Mouse (Mus musculus) heart, postnatal 0 days (tissue): ENCODE measurements around the gene Icam5. TPM values are rescaled to one million over a fixed set of nuclear protein-coding genes. Genes with fewer than 3 reads are reported as not detected.

ENCODE experiments used
- ATAC-seq: fragments of 200-750 bp; cut with Nextera tagmentation; 2 replicates; pipeline ENCODE4 v1.8.0; 2017; ENCODE audit warnings: low read depth, moderate number of reproducible peaks, moderate library complexity; ENCODE audit not compliant: insufficient read depth
- DNase-seq: peaks from one replicate; pipeline ENCODE4 v3.0.0-alpha.2; 2016; ENCODE audit warnings: low spot score
- H3K27ac ChIP-seq: fragments of 300-500 bp; sonication (generic); 2 replicates; pipeline ENCODE4 v1.5.1; 2014; ENCODE audit warnings: low read depth, mild to moderate bottlenecking
- H3K27me3 ChIP-seq: fragments of 300-500 bp; sonication (generic); 2 replicates; pipeline ENCODE4 v1.6.1; 2014; ENCODE audit warnings: low read length, mixed read lengths; ENCODE audit not compliant: control insufficient read depth, insufficient read depth
- H3K36me3 ChIP-seq: fragments of 300-500 bp; sonication (generic); replicated peaks from 2 replicates; pipeline ENCODE4 v1.6.1; 2014; ENCODE audit warnings: low read length, mixed read lengths; ENCODE audit not compliant: control insufficient read depth, insufficient read depth
- H3K4me1 ChIP-seq: fragments of 300-500 bp; sonication (generic); 2 replicates; pipeline ENCODE4 v1.6.1; 2014; ENCODE audit warnings: antibody characterized with exemption; ENCODE audit not compliant: control insufficient read depth, insufficient read depth
- H3K4me2 ChIP-seq: fragments of 300-500 bp; sonication (generic); 2 replicates; pipeline ENCODE4 v1.6.1; 2014; ENCODE audit warnings: low read depth, mild to moderate bottlenecking, low read length, moderate library complexity
- H3K4me3 ChIP-seq: fragments of 300-500 bp; sonication (generic); 2 replicates; pipeline ENCODE4 v1.5.1; 2014; ENCODE audit warnings: low read depth, low read length
- H3K9ac ChIP-seq: fragments of 300-500 bp; sonication (generic); replicated peaks from 2 replicates; pipeline ENCODE4 v1.6.1; 2014; ENCODE audit warnings: low read depth, low read length, mixed read lengths
- H3K9me3 ChIP-seq: fragments of 300-500 bp; sonication (generic); replicated peaks from 2 replicates; pipeline ENCODE4 v1.6.1; 2016; ENCODE audit warnings: low read length; ENCODE audit not compliant: control insufficient read depth
- CTCF ChIP-seq: IDR thresholded peaks from 2 replicates; pipeline ENCODE4 v1.5.1; 2016; ENCODE audit warnings: antibody characterized with exemption, control low read depth, low read depth
- EP300 ChIP-seq: IDR thresholded peaks from 2 replicates; pipeline ENCODE4 v1.6.1; 2016; ENCODE audit warnings: antibody characterized with exemption, low read depth
- WGBS: fragments of 180-500 bp; shearing (Covaris S2); extraction: QIAGEN DNeasy Blood & Tissue Kit; methylation state at CpG from one replicate; pipeline ENCODE4 v1.1.7; 2014; 5-methylcytosine and 5-hydroxymethylcytosine counted together
- polyA plus RNA-seq: library from polyadenylated mRNA; unstranded; fragments of >200 nt; fragmentation: Nextera tagmentation; extraction: Ambion mirVana; gene quantifications from 2 replicates; pipeline ENCODE4 v1.2.1, GENCODE M21; 2015
- total RNA-seq: library from RNA; depleted of rRNA; stranded (reverse); fragments of >200 nt; gene quantifications from 2 replicates; pipeline ENCODE4 v1.2.3, GENCODE M21; 2014; ENCODE audit warnings: low replicate concordance

Gene Icam5
- total and polyA plus RNA-seq, 2 experiments from 2014 or later = 0.04 TPM; not detected in 1

DNA sequence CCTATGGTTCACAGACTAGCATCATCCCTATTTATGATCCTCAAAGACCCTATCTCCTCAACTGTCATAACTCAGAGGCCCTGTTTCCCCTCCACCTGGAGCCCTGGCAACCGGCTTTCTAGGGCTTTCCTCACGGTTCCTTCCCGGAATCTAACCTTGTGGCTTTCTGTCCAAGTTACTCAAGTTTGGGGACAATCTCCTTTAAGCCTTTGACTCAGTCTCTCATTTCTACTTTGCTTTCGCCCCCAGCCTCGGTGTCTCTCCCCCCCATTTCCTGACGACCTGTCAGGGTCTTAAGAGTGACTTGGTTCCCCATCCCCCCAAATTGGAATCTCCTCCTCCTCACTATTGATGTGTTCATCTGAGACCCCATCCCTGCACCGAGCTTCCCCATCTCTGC is 618 bp downstream of the Icam5 start:
- Histone ChIP-seq H3K4me3 (peak overlapping the region; percentile 54), H3K4me2 (peak overlapping the region; percentile 84), H3K4me1 (peaks cover 49% of the 10 kb centered on the region), H3K9ac (no peak overlapping the region), H3K27ac (no peak overlapping the region), H3K9me3 (no peaks in the 10 kb centered on the region), H3K27me3 (peaks cover 64% of the 10 kb centered on the region), H3K36me3 (0 out of 2 replicates have a peak, but pooled peaks cover 5% of the 10 kb centered on the region)
- DNase-seq (no peak), ATAC-seq (no peak)
- 5% methylated on average over 7 of the region's 7 CpGs for WGBS
- TF ChIP-seq CTCF = no peak
- no peak for TF ChIP-seq EP300

DNA sequence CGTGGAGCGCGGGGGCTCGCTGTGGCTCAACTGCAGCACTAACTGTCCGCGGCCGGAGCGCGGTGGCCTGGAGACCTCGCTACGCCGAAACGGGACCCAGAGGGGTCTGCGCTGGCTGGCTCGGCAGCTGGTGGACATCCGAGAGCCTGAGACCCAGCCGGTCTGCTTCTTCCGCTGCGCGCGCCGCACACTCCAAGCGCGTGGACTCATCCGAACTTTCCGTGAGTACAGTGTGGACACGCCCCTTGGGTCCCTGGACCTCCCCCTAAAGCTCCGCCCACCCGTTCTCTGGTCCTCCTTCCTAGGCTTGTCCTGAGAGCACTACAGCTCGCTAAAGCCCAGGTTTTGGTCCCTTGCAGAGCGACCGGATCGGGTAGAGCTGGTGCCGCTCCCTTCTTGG is 1.3 kb downstream of the Icam5 start:
- no peak for TF ChIP-seq CTCF
- no peak for TF ChIP-seq EP300
- Histone ChIP-seq H3K9ac (peak overlapping the region; percentile 1; the same call in 1 of the 2 replicates), H3K4me3 (peak overlapping the region; percentile 48), H3K36me3 (no peaks in the 10 kb centered on the region), H3K9me3 (no peaks in the 10 kb centered on the region), H3K4me2 (peak overlapping the region; percentile 84), H3K27me3 (peaks cover 67% of the 10 kb centered on the region), H3K27ac (no peak overlapping the region), H3K4me1 (peaks cover 54% of the 10 kb centered on the region)
- WGBS = under 1% methylated on average over 34 of the region's 34 CpGs
- DNase-seq (peak; percentile 81), ATAC-seq (peak; percentile 38)

DNA sequence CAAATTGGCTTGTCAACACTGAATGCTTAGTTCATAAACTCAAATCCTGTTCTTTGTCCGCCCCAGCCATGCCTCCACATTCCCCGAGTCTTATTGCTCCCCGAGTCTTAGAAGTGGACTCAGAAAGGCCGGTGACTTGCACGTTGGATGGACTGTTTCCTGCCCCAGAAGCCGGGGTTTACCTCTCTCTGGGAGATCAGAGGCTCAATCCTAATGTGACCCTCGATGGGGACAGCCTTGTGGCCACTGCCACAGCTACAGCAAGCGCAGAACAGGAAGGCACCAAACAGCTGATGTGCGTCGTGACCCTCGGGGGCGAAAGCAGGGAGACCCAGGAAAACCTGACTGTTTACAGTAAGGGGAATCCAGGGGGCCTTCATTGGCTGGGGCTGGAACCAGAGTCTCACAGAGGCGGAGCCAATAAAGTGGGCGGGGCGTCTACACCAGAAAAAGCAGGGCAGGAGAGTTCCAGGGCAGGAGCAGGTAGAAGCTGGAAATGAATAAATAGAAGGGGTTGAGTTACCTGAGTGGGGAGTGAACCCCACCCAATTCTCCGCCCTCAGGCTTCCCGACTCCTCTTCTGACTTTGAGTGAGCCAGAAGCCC is 2.7 kb downstream of the Icam5 start:
- H3K27me3 ChIP-seq = peaks cover 76% of the 10 kb centered on the region
- no peaks in the 10 kb centered on the region for H3K36me3 ChIP-seq
- H3K4me1 ChIP-seq = peaks cover 46% of the 10 kb centered on the region
- no peak for TF ChIP-seq EP300
- no peak for TF ChIP-seq CTCF
- no peak overlapping the region for H3K27ac ChIP-seq
- 9% methylated on average over 17 of the region's 17 CpGs for WGBS
- no peaks in the 10 kb centered on the region for H3K9me3 ChIP-seq
- ATAC-seq = no peak
- no peak overlapping the region for H3K4me3 ChIP-seq
- no peak overlapping the region for H3K4me2 ChIP-seq
- H3K9ac ChIP-seq = no peak overlapping the region
- no peak for DNase-seq

DNA sequence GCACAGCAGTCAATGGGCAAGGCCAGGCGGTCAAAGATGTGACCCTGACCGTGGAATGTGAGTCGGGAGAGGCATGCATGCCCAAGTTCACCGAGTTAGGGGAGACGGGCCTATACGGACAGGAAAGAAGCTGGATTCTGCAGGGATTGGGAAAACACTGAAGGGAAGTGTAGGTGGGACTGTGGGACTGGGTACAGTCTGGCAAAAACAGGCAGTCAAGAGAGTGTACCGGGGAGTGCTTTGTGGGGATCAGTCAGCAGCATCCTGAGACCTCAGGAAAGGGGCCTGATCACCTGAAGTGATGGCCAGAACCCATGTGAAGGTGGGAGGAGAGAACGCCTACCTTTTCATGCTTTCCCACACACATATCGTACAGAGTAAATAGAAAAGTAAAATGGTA is 3.7 kb downstream of the Icam5 start:
- H3K4me2 ChIP-seq = no peak overlapping the region
- H3K27ac ChIP-seq = no peak overlapping the region
- DNase-seq = no peak
- no peak for TF ChIP-seq CTCF
- no peak for TF ChIP-seq EP300
- no peak overlapping the region for H3K9ac ChIP-seq
- H3K36me3 ChIP-seq = no peaks in the 10 kb centered on the region
- no peak overlapping the region for H3K4me3 ChIP-seq
- H3K27me3 ChIP-seq = peaks cover 76% of the 10 kb centered on the region
- no peak for ATAC-seq
- peaks cover 36% of the 10 kb centered on the region for H3K4me1 ChIP-seq
- H3K9me3 ChIP-seq = no peaks in the 10 kb centered on the region
- 37% methylated on average over 9 of the region's 9 CpGs for WGBS

DNA sequence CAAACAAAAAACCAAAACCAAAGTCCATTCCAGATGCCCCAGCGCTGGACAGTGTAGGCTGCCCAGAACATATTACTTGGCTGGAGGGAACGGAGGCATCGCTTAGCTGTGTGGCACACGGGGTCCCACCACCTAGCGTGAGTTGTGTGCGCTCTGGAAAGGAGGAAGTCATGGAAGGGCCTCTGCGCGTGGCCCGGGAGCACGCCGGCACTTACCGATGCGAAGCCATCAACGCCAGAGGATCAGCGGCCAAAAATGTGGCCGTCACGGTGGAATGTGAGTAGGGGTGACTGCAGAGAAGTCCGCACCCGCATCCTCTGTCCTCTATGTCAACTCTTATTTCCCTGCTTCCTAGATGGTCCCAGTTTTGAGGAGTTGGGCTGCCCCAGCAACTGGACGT is 4.3 kb downstream of the Icam5 start:
- Histone ChIP-seq H3K36me3 (no peaks in the 10 kb centered on the region), H3K9ac (no peak overlapping the region), H3K9me3 (no peaks in the 10 kb centered on the region), H3K4me2 (no peak overlapping the region), H3K27ac (no peak overlapping the region), H3K4me1 (peaks cover 36% of the 10 kb centered on the region; the same call in 1 of the 2 replicates), H3K4me3 (no peak overlapping the region), H3K27me3 (peaks cover 76% of the 10 kb centered on the region)
- 13% methylated on average over 20 of the region's 20 CpGs for WGBS
- no peak for DNase-seq
- TF ChIP-seq CTCF (no peak), EP300 (no peak)
- ATAC-seq = no peak

DNA sequence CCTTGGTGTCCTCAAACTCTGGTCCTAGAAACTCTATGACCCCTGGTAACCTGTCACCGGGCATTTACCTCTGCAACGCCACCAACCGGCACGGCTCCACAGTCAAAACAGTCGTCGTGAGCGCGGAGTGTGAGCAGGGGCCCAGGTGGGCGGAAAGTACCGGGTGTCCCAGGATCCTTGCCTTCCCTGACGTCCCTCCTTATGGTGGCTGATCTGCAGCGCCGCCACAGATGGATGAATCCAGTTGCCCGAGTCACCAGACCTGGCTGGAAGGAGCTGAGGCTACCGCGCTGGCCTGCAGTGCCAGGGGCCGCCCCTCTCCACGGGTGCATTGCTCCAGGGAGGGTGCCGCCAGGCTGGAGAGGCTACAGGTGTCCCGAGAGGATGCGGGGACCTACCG is 4.8 kb downstream of the Icam5 start:
- no peak for TF ChIP-seq EP300
- no peak for TF ChIP-seq CTCF
- Histone ChIP-seq H3K4me3 (peak overlapping the region; percentile 41; the same call in 1 of the 2 replicates), H3K36me3 (no peaks in the 10 kb centered on the region), H3K27ac (no peak overlapping the region), H3K9me3 (no peaks in the 10 kb centered on the region), H3K9ac (no peak overlapping the region), H3K4me2 (peak overlapping the region; percentile 66), H3K27me3 (peaks cover 76% of the 10 kb centered on the region), H3K4me1 (peaks cover 32% of the 10 kb centered on the region; the same call in 1 of the 2 replicates)
- no peak for ATAC-seq
- no peak for DNase-seq
- 4% methylated on average over 22 of the region's 22 CpGs for WGBS
